Mouse (Mus musculus) intestine, embryonic 14.5 days (tissue): ENCODE results near the gene Arhgef19. TPM values are rescaled to one million over a fixed set of nuclear protein-coding genes. Genes with fewer than 3 reads are reported as not detected.

Experiments
- ATAC-seq: fragments of 200-750 bp; cut with Nextera tagmentation; replicated peaks from 2 replicates; pipeline ENCODE4 v1.8.0; 2017; ENCODE audit warnings: low read depth, moderate number of reproducible peaks, moderate TSS enrichment, moderate library complexity; ENCODE audit not compliant: low FRiP score, low TSS enrichment
- DNase-seq: peaks from one replicate; pipeline ENCODE4 v3.0.0-alpha.2; 2018; ENCODE audit warnings: low spot score
- H3K27ac ChIP-seq: fragments of 300-500 bp; sonication (generic); 2 replicates; pipeline ENCODE4 v1.5.1; 2014; ENCODE audit warnings: low read depth, mild to moderate bottlenecking, control low read depth
- H3K27me3 ChIP-seq: fragments of 300-500 bp; sonication (generic); replicated peaks from 2 replicates; pipeline ENCODE4 v1.6.1; 2014; ENCODE audit warnings: low read length, control low read depth; ENCODE audit not compliant: control insufficient read depth, insufficient read depth
- H3K36me3 ChIP-seq: fragments of 300-500 bp; sonication (generic); 2 replicates; pipeline ENCODE4 v1.6.1; 2014; ENCODE audit warnings: low read length, control low read depth; ENCODE audit not compliant: control insufficient read depth, insufficient read depth
- H3K4me1 ChIP-seq: fragments of 300-500 bp; sonication (generic); replicated peaks from 2 replicates; pipeline ENCODE4 v1.6.1; 2014; ENCODE audit warnings: low read length, control low read depth, mixed read lengths; ENCODE audit not compliant: control insufficient read depth, insufficient read depth
- H3K4me2 ChIP-seq: fragments of 300-500 bp; sonication (generic); 2 replicates; pipeline ENCODE4 v1.6.1; 2014; ENCODE audit warnings: low read length
- H3K4me3 ChIP-seq: fragments of 300-500 bp; sonication (generic); 2 replicates; pipeline ENCODE4 v1.5.1; 2014; ENCODE audit warnings: low read depth, low read length, control low read depth, mixed read lengths
- H3K9ac ChIP-seq: fragments of 300-500 bp; sonication (generic); 2 replicates; pipeline ENCODE4 v1.6.1; 2014; ENCODE audit warnings: mild to moderate bottlenecking, low read length
- H3K9me3 ChIP-seq: fragments of 300-500 bp; sonication (generic); 2 replicates; pipeline ENCODE4 v1.6.1; 2016; ENCODE audit warnings: low read length, control low read depth; ENCODE audit not compliant: control insufficient read depth
- WGBS: fragments of 180-500 bp; shearing (Covaris S2); extraction: QIAGEN DNeasy Blood & Tissue Kit; methylation state at CpG from one replicate; pipeline ENCODE4 v1.1.7; 2014; 5-methylcytosine and 5-hydroxymethylcytosine counted together
- polyA plus RNA-seq: library from polyadenylated mRNA; unstranded; fragments of >200 nt; fragmentation: Nextera tagmentation; extraction: Ambion mirVana; gene quantifications from 2 replicates; pipeline ENCODE4 v1.2.1, GENCODE M21; 2014

The Arhgef19 gene
- polyA plus RNA-seq, 1 experiment from 2014 or later: 15.8 TPM

DNA sequence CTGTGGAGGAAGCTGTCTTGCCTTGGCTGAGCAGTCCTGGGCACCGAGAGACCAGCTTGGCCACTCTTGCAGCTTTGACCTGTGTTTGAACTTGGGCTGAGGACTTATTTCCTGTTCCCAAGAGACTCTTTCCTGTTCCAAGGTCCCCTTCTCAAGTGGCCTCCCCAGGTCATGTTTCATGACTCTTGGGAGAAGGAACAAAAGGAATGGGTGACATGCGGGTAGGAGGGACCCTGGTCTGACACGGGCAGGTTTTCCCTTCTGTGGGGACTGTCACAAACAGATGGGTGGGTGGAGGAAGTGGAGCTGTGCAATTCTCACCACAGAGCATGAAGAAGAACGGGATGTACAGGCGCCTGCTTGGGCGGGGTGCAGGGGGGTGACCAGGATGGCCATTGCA, 32.4 kb downstream of the Arhgef19 start:
- no peak overlapping the region for H3K4me3 ChIP-seq
- no peak overlapping the region for H3K9ac ChIP-seq
- H3K4me2 ChIP-seq: no peak overlapping the region
- ATAC-seq (no peak), DNase-seq (no peak)
- peaks cover 18% of the 10 kb centered on the region; the same call in 1 of the 2 replicates for H3K4me1 ChIP-seq
- H3K36me3 ChIP-seq: no peaks in the 10 kb centered on the region
- 58% methylated on average over 6 of the region's 6 CpGs for WGBS
- H3K27ac ChIP-seq: no peak overlapping the region
- 0 out of 2 replicates have a peak, but pooled peaks cover 3% of the 10 kb centered on the region for H3K9me3 ChIP-seq
- H3K27me3 ChIP-seq: no peaks in the 10 kb centered on the region

DNA sequence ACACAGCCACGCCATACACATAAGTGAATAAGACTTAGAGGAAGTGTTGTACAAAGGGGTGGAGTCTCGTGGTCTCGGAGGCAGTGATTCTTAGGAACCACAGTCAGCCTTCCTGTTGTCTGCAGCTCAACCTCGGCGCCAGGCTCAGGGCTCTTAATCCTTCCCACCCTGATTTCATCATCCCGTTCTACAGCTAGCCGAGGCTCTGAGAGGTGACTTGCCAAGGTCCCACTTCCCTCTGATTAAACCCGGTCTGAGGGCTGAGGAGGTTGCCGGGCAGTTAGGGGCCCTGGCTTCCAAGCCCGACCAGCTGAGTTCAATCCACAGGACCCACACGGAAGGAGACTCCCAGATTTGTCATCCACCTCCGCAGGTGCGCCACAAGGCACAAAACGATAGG, 33.6 kb downstream of the Arhgef19 start:
- H3K4me3 ChIP-seq: no peak overlapping the region
- peak overlapping the region; percentile 43 for H3K4me2 ChIP-seq
- no peak overlapping the region for H3K9ac ChIP-seq
- no peaks in the 10 kb centered on the region for H3K36me3 ChIP-seq
- H3K27ac ChIP-seq: no peak overlapping the region
- H3K9me3 ChIP-seq: 0 out of 2 replicates have a peak, but pooled peaks cover 3% of the 10 kb centered on the region
- ATAC-seq (no peak; the same call in 1 of the 2 replicates), DNase-seq (no peak)
- WGBS: 17% methylated on average over 14 of the region's 14 CpGs
- peaks cover 25% of the 10 kb centered on the region for H3K4me1 ChIP-seq
- H3K27me3 ChIP-seq: no peaks in the 10 kb centered on the region

DNA sequence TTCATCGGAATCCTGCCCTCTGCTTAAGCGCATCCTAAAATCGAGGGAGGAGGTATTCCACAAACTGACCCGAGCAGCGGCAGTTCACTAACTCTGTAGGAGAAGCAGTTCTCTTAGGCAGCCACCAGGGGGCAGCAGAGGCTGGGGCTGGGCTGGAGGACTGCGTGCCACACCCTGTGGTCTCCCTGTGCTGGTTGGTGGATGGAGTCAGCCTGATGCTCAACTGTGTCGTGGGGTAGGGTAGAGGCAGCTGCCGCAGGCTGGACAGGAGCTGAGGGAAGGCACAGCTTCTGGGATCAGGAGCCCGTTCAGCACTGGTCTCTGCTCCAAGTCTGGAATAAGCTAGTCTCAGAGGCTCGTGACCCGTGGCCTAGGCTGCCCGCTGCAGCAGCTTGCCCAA, 34.0 kb downstream of the Arhgef19 start:
- no peak overlapping the region for H3K4me3 ChIP-seq
- ATAC-seq (peak; percentile 67; the same call in 1 of the 2 replicates), DNase-seq (peak; percentile 94)
- H3K9me3 ChIP-seq: 0 out of 2 replicates have a peak, but pooled peaks cover 3% of the 10 kb centered on the region
- H3K36me3 ChIP-seq: no peaks in the 10 kb centered on the region
- H3K9ac ChIP-seq: no peak overlapping the region
- peak overlapping the region; percentile 43 for H3K4me2 ChIP-seq
- H3K27me3 ChIP-seq: no peaks in the 10 kb centered on the region
- H3K27ac ChIP-seq: no peak overlapping the region
- peaks cover 29% of the 10 kb centered on the region for H3K4me1 ChIP-seq
- 21% methylated on average over 12 of the region's 12 CpGs for WGBS

DNA sequence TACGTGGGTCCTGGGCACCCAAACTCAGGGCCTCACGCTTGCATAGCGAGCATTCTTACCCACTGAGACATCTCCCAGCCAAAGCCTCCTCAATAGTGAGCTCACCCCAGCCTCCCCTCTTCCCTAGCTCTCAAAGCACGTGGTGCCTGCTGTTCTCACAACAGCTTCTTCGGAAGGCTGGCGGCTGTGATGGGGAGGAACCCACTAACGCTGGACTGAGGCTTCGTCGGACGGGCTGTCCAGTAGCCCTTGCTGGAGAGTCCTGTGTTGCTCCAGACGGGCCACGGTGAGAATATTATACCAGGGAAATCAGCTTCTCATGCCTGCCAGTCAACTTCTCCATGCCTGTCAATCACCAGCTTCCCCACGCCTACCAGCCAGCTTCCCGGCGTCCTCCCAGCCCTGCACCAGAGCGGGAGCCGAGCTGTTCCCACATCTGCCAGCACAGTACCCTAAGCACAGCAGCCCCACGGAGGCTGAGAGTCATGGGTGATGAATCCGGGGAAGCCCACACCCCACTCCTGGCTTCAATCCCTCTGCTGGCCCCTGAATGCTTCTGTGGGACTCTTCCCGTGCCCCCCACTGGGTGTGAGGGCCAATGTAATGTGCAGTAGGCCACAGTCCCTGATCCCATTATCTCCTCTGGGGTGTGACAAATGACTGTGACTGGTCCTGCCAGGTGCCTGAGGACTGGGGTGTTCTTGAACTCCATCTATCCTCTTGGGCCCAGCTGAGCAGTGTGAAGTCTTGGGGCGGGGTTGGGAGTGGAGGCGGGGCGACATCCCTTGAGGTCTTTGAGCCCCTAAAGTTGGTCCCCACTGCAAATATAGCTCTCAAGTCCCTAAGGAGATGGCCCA, 35.4 kb downstream of the Arhgef19 start:
- no peak overlapping the region for H3K9ac ChIP-seq
- DNase-seq (no peak), ATAC-seq (no peak)
- 0 out of 2 replicates have a peak, but pooled peaks cover 3% of the 10 kb centered on the region for H3K9me3 ChIP-seq
- peak overlapping the region; percentile 11; the same call in 1 of the 2 replicates for H3K4me2 ChIP-seq
- no peak overlapping the region for H3K27ac ChIP-seq
- no peaks in the 10 kb centered on the region for H3K27me3 ChIP-seq
- 51% methylated on average over 23 of the region's 23 CpGs for WGBS
- H3K4me1 ChIP-seq: peaks cover 39% of the 10 kb centered on the region
- H3K36me3 ChIP-seq: no peaks in the 10 kb centered on the region
- no peak overlapping the region for H3K4me3 ChIP-seq

DNA sequence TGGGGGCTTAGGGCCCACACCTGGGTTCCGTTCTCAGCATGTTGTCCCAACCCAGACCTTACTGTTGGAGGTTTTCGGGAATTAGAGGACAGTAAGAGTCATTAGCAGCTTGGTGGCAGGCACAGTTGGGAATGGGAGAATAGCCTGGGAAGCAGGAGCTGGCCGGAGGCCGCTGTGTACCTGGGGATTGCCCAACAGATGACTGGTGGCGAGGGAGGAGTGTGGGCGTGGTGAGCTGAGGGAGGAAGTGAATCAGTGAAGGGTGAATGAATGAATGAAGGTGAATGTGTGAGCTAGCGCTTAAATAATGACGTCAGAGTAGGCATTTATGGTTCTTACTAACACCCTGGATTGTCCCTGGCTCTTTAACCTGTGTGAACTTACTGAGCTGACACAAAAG, 37.9 kb downstream of the Arhgef19 start:
- H3K36me3 ChIP-seq: no peaks in the 10 kb centered on the region
- H3K4me2 ChIP-seq: no peak overlapping the region
- H3K4me1 ChIP-seq: peaks cover 46% of the 10 kb centered on the region
- no peak for ATAC-seq
- WGBS: 83% methylated on average over 8 of the region's 8 CpGs
- no peaks in the 10 kb centered on the region for H3K27me3 ChIP-seq
- H3K4me3 ChIP-seq: no peak overlapping the region
- no peak for DNase-seq
- no peak overlapping the region for H3K27ac ChIP-seq
- no peaks in the 10 kb centered on the region for H3K9me3 ChIP-seq
- no peak overlapping the region for H3K9ac ChIP-seq

DNA sequence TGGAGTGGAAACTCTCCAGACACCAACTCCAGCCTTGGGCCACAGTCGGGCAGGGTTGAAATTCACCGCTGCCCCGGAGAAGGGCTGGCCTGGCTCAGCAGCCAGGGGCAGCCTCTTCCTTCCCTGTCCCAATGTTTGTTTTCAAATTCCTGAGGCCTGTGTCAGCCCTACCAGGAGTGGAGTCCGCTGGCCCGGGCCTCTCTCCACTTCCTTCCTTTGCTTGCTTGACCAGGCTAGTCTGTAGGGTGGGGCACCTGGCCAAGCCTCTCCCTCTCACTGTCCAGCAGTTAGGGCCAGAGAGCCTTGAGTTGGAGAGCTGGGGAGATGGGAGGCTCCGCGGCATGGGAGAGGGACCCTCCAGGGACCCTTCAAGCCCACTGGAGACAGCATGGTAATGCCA, 38.9 kb downstream of the Arhgef19 start:
- no peak overlapping the region for H3K4me3 ChIP-seq
- 18% methylated on average over 7 of the region's 7 CpGs for WGBS
- no peak for DNase-seq
- H3K36me3 ChIP-seq: no peaks in the 10 kb centered on the region
- peaks cover 43% of the 10 kb centered on the region for H3K4me1 ChIP-seq
- no peak overlapping the region for H3K9ac ChIP-seq
- no peaks in the 10 kb centered on the region for H3K9me3 ChIP-seq
- H3K27ac ChIP-seq: peak overlapping the region; percentile 74
- no peaks in the 10 kb centered on the region for H3K27me3 ChIP-seq
- H3K4me2 ChIP-seq: peak overlapping the region; percentile 7; the same call in 1 of the 2 replicates
- ATAC-seq: no peak; the same call in 1 of the 2 replicates

DNA sequence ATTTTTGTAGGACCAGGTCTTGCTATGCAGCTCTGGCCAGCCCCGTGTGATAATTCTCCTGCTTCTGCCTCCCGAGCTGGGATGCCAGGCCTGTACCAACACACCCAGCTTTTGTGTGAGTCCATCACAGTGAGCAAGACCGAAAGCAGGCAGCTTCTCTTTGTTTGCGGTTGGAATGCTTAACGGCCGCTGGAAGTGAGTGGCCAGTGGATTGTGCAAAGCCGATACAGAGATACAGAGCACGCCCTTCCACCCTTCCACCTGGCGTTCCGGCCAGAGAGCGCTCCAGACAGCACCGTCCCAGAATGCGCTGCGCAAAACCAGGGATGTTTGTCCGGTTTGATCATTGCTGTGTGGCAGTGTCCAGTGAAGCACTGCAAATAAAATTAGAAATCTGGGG, 40.0 kb downstream of the Arhgef19 start:
- ATAC-seq: no peak
- Histone ChIP-seq H3K9me3 (no peaks in the 10 kb centered on the region), H3K36me3 (no peaks in the 10 kb centered on the region), H3K27ac (0 out of 2 replicates have a peak overlapping the region, but pooled peaks have one; percentile 74), H3K4me2 (no peak overlapping the region), H3K27me3 (no peaks in the 10 kb centered on the region), H3K4me1 (peaks cover 40% of the 10 kb centered on the region), H3K4me3 (no peak overlapping the region), H3K9ac (no peak overlapping the region)
- no peak for DNase-seq
- WGBS: 59% methylated on average over 15 of the region's 15 CpGs

DNA sequence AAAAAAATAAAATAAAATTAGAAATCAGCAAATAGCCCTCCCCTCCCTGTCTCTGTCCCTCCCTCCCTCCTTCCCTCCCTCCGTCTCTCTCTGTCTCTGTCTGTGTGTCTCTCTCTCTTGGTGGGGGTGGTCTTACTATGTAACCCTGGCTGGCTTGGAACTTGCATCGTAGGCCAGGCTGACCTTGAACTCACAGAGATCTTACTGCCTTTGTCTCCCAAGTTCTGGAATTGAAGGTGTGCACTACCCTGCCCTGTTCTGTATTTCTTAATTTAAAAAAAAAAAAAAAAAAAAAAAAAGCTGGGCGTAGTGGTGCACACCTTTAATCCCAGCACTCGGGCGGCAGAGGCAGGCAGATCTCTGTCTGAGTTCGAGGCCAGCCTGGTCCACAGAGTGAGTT, 40.5 kb downstream of the Arhgef19 start:
- Histone ChIP-seq H3K9me3 (no peaks in the 10 kb centered on the region), H3K4me2 (no peak overlapping the region), H3K4me3 (no peak overlapping the region), H3K36me3 (no peaks in the 10 kb centered on the region), H3K27me3 (no peaks in the 10 kb centered on the region), H3K4me1 (peaks cover 35% of the 10 kb centered on the region), H3K9ac (no peak overlapping the region), H3K27ac (no peak overlapping the region)
- ATAC-seq (no peak), DNase-seq (no peak)
- 96% methylated on average over 6 of the region's 6 CpGs for WGBS
